Mouse (Mus musculus) ES-E14 (cell line): ENCODE results near the gene Med7.

ENCODE experiments used
- CHD2 ChIP-seq: IDR thresholded peaks from 2 replicates; pipeline ENCODE4 v1.6.1; 2014; ENCODE audit warnings: mild to moderate bottlenecking, low read depth, low read length, inconsistent platforms
- MAFK ChIP-seq: IDR thresholded peaks from 2 replicates; pipeline ENCODE4 v1.6.1; 2014; ENCODE audit warnings: mild to moderate bottlenecking, low read depth, low read length, inconsistent platforms; ENCODE audit not compliant: insufficient read depth
- ZNF384 ChIP-seq: IDR thresholded peaks from 2 replicates; pipeline ENCODE4 v1.6.1; 2012; ENCODE audit warnings: low read depth, low read length, inconsistent platforms

DNA sequence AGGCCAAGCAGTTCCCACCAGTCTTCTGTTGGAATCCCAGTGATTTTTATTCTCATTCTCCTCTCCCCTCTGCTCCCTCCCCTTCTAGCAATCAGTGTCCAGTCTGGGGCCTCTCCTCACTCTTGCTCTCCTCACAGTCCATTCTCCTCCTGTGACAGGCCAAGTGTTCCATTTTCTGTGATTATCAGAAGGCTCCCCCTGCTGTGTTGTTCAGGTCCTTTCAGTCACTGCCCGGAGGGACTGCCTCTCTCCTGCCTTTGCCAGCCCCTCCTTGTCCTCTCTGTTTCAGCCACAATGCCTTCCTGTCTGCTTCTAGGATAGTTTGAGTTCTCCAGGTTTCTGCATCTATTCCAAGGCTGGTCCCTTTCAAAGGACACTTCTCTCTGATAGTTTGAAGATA is 51.5 kb downstream of the Med7 start:
- no peak for TF ChIP-seq CHD2
- no peak for TF ChIP-seq MAFK
- no peak for TF ChIP-seq ZNF384
